Mouse (Mus musculus) kidney, postnatal 0 days (tissue): ENCODE results near the gene Slc24a3. TPM values are rescaled to one million over a fixed set of nuclear protein-coding genes. Genes with fewer than 3 reads are reported as not detected.

ENCODE experiments used
- ATAC-seq: fragments of 200-750 bp; cut with Nextera tagmentation; replicated peaks from 2 replicates; pipeline ENCODE4 v1.8.0; 2017; ENCODE audit warnings: low read depth, moderate number of reproducible peaks, moderate TSS enrichment, moderate library complexity; ENCODE audit not compliant: low FRiP score
- DNase-seq: peaks from one replicate; pipeline ENCODE4 v3.0.0-alpha.2; 2016; ENCODE audit warnings: low spot score
- H3K27ac ChIP-seq: fragments of 300-500 bp; sonication (generic); 2 replicates; pipeline ENCODE4 v1.5.1; 2014; ENCODE audit warnings: mild to moderate bottlenecking
- H3K27me3 ChIP-seq: fragments of 300-500 bp; sonication (generic); 2 replicates; pipeline ENCODE4 v1.6.1; 2014; ENCODE audit warnings: low read length, mixed read lengths; ENCODE audit not compliant: insufficient read depth
- H3K36me3 ChIP-seq: fragments of 300-500 bp; sonication (generic); 2 replicates; pipeline ENCODE4 v1.6.1; 2014; ENCODE audit warnings: low read length, mixed read lengths; ENCODE audit not compliant: insufficient read depth
- H3K4me1 ChIP-seq: fragments of 300-500 bp; sonication (generic); replicated peaks from 2 replicates; pipeline ENCODE4 v1.6.1; 2014; ENCODE audit warnings: antibody characterized with exemption, low read length, mixed read lengths; ENCODE audit not compliant: insufficient read depth
- H3K4me2 ChIP-seq: fragments of 300-500 bp; sonication (generic); 2 replicates; pipeline ENCODE4 v1.6.1; 2014; ENCODE audit warnings: mild to moderate bottlenecking, low read length, moderate library complexity, mixed read lengths
- H3K4me3 ChIP-seq: fragments of 300-500 bp; sonication (generic); replicated peaks from 2 replicates; pipeline ENCODE4 v1.5.1; 2014; ENCODE audit warnings: low read depth, low read length
- H3K9ac ChIP-seq: fragments of 300-500 bp; sonication (generic); 2 replicates; pipeline ENCODE4 v1.6.1; 2014; ENCODE audit warnings: low read depth, low read length
- H3K9me3 ChIP-seq: fragments of 300-500 bp; sonication (generic); replicated peaks from 2 replicates; pipeline ENCODE4 v1.6.1; 2016; ENCODE audit warnings: low read length, inconsistent platforms, mixed read lengths
- CTCF ChIP-seq: IDR thresholded peaks from 2 replicates; pipeline ENCODE4 v1.5.1; 2016; ENCODE audit warnings: antibody characterized with exemption, low read depth, mild to moderate bottlenecking, moderate library complexity
- WGBS: fragments of 180-500 bp; shearing (Covaris S2); extraction: QIAGEN DNeasy Blood & Tissue Kit; methylation state at CpG from one replicate; pipeline ENCODE4 v1.1.7; 2014; 5-methylcytosine and 5-hydroxymethylcytosine counted together
- polyA plus RNA-seq: library from polyadenylated mRNA; unstranded; fragments of >200 nt; fragmentation: Nextera tagmentation; extraction: Ambion mirVana; gene quantifications from 2 replicates; pipeline ENCODE4 v1.2.1, GENCODE M21; 2015

Slc24a3 gene
- polyA plus RNA-seq, 1 experiment from 2014 or later, result 2.1 TPM

DNA sequence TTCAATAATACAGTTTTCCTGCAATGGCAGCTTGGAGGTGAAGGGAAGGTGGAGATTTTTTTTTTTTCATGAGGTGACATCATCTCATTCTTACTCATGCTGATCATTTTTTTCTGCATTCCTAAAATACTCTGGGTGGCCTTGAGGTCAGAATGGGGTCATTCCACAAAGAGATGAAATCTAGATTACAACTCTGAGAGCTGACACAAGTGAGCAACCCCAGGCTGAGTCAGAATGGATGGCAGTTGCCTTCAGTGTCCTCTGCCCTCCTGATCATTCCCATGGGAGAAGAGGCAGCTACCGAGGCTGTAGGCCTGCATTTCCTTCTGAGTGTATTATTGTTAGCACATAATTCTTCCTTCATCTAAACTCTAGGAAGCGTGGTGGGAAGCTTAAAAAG, 116.2 kb downstream of the Slc24a3 start:
- ATAC-seq, result no peak
- no peaks in the 10 kb centered on the region for H3K9me3 ChIP-seq
- H3K4me2 ChIP-seq, result no peak overlapping the region
- no peak overlapping the region for H3K27ac ChIP-seq
- no peak for TF ChIP-seq CTCF
- 55% methylated on average over 2 of the region's 2 CpGs for WGBS
- H3K4me1 ChIP-seq, result no peaks in the 10 kb centered on the region
- H3K36me3 ChIP-seq, result no peaks in the 10 kb centered on the region
- DNase-seq, result no peak
- H3K27me3 ChIP-seq, result no peaks in the 10 kb centered on the region
- no peak overlapping the region for H3K9ac ChIP-seq
- H3K4me3 ChIP-seq, result no peak overlapping the region

DNA sequence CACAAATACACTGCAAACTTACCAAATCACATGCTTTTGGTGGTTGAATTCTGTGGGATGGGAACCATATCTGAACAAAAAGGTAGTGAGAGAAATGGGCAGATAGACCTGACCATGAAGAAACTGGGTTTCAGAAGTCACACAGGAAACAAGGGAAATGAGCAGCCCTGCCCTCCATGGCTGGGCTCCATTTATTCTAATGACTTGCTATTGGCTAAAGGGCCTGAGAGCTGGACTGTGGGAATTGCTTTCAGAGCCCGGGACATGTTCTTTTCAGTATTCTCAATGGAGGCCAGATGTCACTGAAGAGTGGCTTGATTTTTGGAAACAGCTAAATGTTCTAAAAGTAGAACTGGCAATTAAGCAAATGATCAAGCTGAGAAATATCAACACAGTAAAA, 120.9 kb downstream of the Slc24a3 start:
- DNase-seq, result no peak
- Histone ChIP-seq H3K4me2 (no peak overlapping the region), H3K9me3 (no peaks in the 10 kb centered on the region), H3K4me3 (no peak overlapping the region), H3K36me3 (no peaks in the 10 kb centered on the region), H3K4me1 (no peaks in the 10 kb centered on the region), H3K9ac (no peak overlapping the region), H3K27ac (no peak overlapping the region), H3K27me3 (no peaks in the 10 kb centered on the region)
- no peak for ATAC-seq
- WGBS, result 54% methylated on average over 1 of the region's 1 CpGs
- no peak for TF ChIP-seq CTCF

DNA sequence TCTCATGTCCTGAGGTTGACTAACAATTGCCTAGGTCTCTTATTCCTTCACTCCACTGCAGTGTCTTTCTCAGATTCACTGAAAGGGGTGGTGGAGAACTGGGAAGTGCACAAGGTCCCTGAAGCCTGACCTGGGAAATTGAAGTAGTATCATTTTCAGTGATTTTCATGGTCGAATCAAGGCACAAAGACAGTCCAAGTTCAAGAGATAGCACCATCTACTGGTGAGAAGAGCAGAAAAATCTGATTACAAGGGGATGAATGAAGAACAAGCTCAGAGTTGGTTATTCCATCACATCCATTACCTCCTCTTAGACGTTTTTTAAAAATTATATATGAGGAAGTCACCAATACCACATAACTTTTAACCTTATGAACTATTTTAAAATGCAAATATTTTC, 123.9 kb downstream of the Slc24a3 start:
- H3K4me3 ChIP-seq, result no peak overlapping the region
- peak; percentile 69 for TF ChIP-seq CTCF
- WGBS, result 20% methylated on average over 2 of the region's 2 CpGs
- no peaks in the 10 kb centered on the region for H3K36me3 ChIP-seq
- H3K4me2 ChIP-seq, result no peak overlapping the region
- H3K9me3 ChIP-seq, result no peaks in the 10 kb centered on the region
- DNase-seq (peak; percentile 69), ATAC-seq (no peak)
- H3K27me3 ChIP-seq, result no peaks in the 10 kb centered on the region
- no peaks in the 10 kb centered on the region for H3K4me1 ChIP-seq
- H3K27ac ChIP-seq, result no peak overlapping the region
- no peak overlapping the region for H3K9ac ChIP-seq

DNA sequence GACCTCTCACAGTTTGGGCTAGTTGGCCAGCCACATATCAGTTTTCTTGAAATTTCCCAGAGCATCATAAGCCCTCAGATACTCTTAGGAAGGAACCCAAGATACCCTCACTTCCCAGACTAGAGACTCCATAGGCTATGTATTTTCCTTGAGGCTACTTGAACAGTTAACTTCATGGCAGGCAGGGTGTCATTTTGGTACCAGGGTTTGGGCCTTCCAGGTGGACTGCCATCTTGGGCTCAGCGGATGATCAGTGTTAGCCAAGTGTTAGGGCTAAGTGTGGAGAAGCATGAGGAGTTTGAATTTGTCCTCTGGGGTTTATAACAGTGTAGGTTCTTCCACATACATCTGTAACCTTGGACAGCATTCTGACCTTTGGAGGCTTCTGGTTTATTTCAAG, 124.6 kb downstream of the Slc24a3 start:
- no peaks in the 10 kb centered on the region for H3K27me3 ChIP-seq
- no peak overlapping the region for H3K4me2 ChIP-seq
- WGBS, result 97% methylated on average over 1 of the region's 1 CpGs
- no peak overlapping the region for H3K9ac ChIP-seq
- DNase-seq, result no peak
- no peaks in the 10 kb centered on the region for H3K9me3 ChIP-seq
- no peaks in the 10 kb centered on the region for H3K4me1 ChIP-seq
- H3K27ac ChIP-seq, result no peak overlapping the region
- ATAC-seq, result no peak
- TF ChIP-seq CTCF, result no peak
- no peak overlapping the region for H3K4me3 ChIP-seq
- no peaks in the 10 kb centered on the region for H3K36me3 ChIP-seq

DNA sequence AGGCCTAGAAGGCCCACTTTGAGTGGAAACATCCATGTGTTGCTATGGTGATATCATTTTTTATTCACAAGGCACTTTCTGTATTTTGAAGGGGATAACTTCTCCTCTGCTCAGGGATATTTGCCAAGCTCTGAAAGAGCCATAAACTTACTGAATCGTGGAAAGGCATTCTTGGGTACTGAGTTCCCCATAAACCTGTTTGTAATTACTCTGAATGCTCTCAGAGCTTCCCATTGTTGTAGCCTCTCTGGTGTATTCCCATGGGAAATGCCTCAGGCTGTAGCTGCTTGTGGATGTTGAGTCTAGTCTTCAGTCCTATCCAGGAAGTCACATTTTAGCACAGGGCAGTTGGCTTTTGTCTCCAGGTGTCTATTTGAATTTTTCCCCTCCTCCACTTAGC, 125.3 kb downstream of the Slc24a3 start:
- WGBS, result 12% methylated on average over 1 of the region's 1 CpGs
- no peaks in the 10 kb centered on the region for H3K4me1 ChIP-seq
- no peaks in the 10 kb centered on the region for H3K36me3 ChIP-seq
- no peak overlapping the region for H3K27ac ChIP-seq
- no peak overlapping the region for H3K4me3 ChIP-seq
- no peak overlapping the region for H3K9ac ChIP-seq
- no peak overlapping the region for H3K4me2 ChIP-seq
- no peak for TF ChIP-seq CTCF
- no peaks in the 10 kb centered on the region for H3K9me3 ChIP-seq
- no peak for ATAC-seq
- no peaks in the 10 kb centered on the region for H3K27me3 ChIP-seq
- DNase-seq, result peak; percentile 7

DNA sequence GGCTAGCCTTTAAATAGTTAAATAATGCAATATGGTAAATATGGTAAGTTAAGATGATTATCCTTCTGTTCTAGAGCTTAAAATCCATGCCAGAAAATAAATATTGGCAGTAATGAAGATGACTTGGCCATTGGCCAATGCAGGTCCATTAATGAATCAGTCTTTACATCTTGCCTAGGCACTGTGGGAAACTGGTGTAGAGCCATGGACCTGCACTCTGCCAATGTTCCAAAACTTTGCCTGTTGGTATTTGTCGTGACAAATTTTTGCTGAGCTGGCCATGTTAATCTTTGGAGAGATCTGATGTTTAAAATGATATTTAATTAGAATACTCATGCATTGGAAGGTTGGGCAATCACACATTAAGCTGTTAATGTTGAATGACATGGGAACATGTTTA, 129.4 kb downstream of the Slc24a3 start:
- WGBS, result 84% methylated on average over 1 of the region's 1 CpGs
- Histone ChIP-seq H3K4me2 (no peak overlapping the region), H3K36me3 (no peaks in the 10 kb centered on the region), H3K4me3 (no peak overlapping the region), H3K9me3 (no peaks in the 10 kb centered on the region), H3K9ac (no peak overlapping the region), H3K4me1 (no peaks in the 10 kb centered on the region), H3K27me3 (no peaks in the 10 kb centered on the region), H3K27ac (no peak overlapping the region)
- no peak for TF ChIP-seq CTCF
- no peak for DNase-seq
- no peak for ATAC-seq

DNA sequence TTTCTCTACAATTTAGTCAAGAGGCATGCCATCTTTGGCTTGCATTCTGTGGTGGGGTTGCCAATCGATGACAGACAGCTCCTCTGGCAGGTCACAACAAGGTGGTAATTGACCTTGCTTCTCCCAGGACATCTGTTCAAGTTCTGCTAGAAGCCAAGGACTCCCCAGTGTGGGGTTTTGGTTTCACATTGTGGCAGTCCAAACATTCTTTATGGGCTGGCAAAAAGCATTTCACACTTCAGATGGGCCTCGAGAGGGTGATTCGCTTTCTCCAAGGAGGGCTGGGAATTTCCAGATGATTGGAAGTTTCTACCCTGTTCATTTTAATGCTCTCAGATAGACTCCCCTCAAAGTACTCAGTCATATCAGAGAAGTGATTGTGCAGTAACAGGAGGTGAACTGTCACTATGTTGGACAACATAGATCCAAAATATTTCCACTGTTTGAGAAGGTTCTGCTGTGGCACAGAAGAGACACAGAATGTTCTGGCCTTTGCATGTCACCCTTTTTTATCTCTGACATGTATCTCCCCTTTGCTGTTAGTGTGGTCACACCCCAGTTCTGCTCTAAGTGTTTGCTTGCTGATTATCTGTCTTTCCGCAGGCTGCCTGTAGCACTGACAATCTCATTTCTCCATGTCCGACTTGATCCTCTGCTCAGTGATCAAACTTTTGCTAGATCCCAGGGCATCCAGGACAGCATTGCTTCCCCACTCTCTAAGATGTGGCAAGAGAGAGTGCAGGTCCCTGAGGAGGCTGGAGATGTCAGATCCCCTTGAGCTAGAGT, 132.6 kb downstream of the Slc24a3 start:
- Histone ChIP-seq H3K27ac (no peak overlapping the region), H3K27me3 (no peaks in the 10 kb centered on the region), H3K36me3 (no peaks in the 10 kb centered on the region), H3K4me1 (no peaks in the 10 kb centered on the region), H3K9ac (no peak overlapping the region), H3K9me3 (no peaks in the 10 kb centered on the region), H3K4me2 (no peak overlapping the region), H3K4me3 (no peak overlapping the region)
- 42% methylated on average over 5 of the region's 5 CpGs for WGBS
- DNase-seq (no peak), ATAC-seq (no peak)
- TF ChIP-seq CTCF, result no peak
